Mouse (Mus musculus): ENCODE measurements around the gene Mt4.

GRCm38 (mm10) chr8:94171321-94171755, 34.3 kb downstream of the Mt4 start:
- TF ChIP-seq CTCF (IDR thresholded peaks at IDR 0.05), result no peak
- no peak for TF ChIP-seq EP300 (IDR thresholded peaks at IDR 0.05; ENCODE audit: insufficient read depth, low read depth, low read length)
- no peak for TF ChIP-seq POLR2A (IDR thresholded peaks at IDR 0.05; ENCODE audit: insufficient read depth, low read depth, low read length)

All from heart, adult 2 months (tissue).